Mouse (Mus musculus) cerebellum, adult 8-10 months (tissue): ENCODE measurements around the gene Ykt6.

Source experiments
- DNase-seq: peaks from one replicate; pipeline ENCODE4 v3.0.0; 2022

Gene Ykt6

GRCm38 (mm10) chr11:5949586-5950352, 5.7 kb upstream of the Ykt6 start, which contains the start of gene Gck:
Gene Gck, minus strand, starts transcription at chr11:5950081.
- no peak for DNase-seq

DNA sequence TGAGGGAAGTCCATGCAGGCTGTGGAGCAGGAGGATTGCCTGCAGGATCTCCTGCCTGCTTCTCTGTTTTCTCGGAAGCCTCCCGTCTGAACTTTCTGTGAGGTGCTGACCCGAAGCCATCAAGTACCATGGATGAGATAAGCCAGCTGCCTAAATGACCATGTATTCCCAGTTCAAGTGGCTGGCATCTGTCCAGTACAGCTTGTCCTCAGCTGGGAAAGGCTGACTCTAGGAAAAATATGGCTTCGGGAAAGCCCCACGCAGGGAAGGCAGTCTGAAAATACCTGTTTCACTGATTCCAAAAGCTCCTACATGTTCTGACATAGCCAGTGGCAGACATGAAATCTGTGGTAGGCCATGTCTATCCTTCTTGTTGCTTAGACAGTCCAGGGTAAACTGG, 3.0 kb upstream of the Ykt6 start:
- no peak for DNase-seq

- DNase-seq: no peak
These were observed 2.2 kb upstream of the Ykt6 start for GRCm38 (mm10) chr11:5953130-5953765.

DNA sequence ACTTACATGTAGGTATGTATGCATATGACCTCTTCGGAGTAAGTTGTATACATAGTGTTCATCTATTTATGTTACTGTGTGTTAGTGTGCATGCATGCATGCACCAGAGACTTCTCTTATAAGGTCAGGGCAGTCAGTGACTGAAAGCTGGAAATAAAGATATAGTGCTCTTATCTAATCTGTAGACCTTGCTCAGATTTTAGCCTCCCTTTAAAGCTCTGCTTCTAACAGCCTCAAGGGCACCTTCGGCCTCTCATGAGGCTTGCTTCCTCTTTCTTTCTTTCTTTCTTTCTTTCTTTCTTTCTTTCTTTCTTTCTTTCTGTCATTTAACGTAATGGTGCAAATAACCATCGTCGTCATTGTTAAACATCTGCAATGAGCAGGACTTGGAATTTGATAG, 1.1 kb upstream of the Ykt6 start:
- no peak for DNase-seq

DNA sequence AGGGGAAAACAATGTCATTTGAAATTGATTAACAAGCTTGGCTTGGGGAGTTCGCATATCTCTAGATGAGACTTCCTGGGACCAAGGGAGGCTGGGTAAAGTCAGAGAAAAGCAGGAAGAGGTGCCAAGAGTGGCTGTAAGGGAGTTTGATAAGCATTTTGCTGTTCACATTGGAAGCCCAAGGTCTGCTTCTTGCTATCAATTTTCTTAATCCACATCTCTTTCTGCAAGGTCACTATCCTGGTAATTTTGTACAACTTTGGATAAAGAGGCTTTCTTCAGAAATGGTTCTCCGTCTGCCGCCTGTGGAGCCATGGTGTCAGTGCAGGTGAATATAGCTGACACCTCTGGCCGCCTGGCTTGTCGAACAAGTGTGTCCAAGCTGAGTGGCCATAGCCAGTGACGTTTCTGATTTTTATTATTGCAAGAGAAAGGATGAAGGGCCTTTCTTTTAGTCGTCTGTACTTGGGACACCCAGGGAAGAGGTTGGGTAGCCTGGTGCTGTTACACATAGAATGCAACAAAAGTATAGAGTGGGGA, 458 bp upstream of the Ykt6 start:
- DNase-seq: no peak

- DNase-seq: no peak
These were observed 4.6 kb downstream of the Ykt6 start for GRCm38 (mm10) chr11:5960051-5960450.

DNA sequence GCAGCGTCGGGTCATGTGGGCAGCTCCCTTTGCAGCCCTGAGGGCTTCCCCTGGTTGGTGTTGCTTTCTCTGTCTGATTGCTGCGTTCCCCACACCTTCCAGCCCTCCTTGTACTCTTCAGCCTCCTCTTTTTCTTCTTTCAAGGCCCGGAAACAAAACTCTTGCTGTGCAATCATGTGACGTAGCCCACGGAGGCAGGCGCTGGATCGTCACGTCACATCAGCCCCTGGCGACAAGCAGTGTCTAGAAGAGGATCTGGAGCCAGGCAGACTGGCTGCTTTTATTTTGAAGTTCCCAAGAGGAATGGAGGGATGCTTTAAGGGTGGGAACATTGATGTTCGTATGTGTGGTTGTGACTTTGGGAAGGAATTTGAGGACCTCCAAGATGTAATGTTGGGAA, 10.4 kb downstream of the Ykt6 start:
- DNase-seq: no peak

DNA sequence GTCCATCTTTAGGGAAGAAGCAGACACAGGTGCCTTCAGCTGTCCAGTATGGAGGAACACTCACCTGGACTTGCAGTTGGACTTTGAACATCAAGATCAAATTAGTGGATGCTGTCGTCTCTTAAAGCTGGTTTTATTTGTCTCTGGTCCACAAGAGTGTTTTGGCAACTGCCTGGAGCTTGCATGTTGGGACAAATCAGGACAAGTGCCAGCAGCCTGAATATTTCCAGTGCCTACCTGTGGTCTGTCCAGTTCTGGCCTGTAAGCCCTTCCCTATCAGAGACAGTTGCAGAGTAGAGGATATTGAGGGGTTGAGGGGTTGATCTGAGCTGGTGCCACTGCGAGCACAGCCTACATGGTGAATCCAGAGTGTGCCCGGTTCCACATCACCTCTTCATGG, 11.3 kb downstream of the Ykt6 start:
- DNase-seq: no peak

DNA sequence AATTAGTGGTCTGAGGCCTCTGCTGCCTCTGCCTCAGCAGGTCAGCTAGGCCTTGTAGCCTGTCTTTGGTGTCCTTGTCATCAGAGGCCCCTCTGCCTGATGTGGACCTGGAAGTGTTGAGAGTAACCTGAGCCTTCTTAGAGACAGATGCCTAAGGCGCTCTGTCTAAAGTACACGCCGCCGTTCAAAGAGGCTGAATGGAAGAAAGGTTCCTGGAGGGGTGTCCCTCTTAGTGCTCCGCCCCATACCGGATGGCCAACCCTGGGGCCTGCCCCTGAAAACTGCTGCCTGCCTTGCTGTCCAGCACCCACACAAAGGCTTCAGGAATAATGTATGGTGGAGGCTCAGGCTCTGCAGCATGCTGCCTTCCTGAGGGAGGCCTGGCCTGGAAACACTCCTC, 12.7 kb downstream of the Ykt6 start:
- DNase-seq: no peak

GRCm38 (mm10) chr11:5971202-5971601, 15.7 kb downstream of the Ykt6 start:
- DNase-seq: no peak

DNA sequence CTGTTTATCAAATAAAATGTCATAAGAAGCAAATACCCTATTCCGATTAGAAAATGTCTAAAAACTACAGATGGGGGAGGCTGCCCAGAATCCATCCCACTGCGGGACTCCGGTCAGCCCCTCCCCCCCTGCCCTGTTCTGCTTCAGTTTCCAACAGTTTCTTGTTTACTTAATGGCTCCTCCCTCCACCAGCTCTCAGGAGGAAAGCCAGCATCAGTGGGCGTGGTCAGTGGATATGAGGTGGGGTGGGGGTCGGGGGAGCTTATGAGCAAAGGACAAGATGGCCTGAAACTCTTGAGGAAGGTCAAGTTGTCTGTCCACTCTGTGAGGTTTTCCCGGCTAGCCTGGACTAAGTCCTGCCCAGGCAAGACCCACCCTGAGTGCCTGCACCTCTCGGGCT, 17.7 kb downstream of the Ykt6 start:
- no peak for DNase-seq

- no peak for DNase-seq
These were observed 18.6 kb downstream of the Ykt6 start for GRCm38 (mm10) chr11:5974053-5974452.

DNA sequence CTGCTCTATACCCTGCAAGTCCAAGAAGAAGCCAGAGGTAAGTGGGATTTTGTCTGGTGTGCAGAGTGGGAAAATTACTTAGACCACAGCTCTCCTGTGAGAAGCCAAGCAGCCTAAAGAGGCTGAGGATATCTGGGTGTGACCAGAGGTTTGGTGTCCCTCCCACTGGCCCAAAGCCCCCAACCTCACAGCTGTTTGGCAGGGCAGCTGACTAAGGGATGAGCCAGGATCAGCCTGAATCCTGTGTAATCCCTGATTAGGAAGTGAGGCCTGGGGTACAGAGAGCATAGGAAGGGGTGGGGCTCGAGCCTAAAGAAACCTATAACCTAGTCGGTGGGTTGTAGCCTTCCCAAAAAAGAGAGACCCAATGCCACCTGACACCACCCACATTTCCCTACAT, 19.6 kb downstream of the Ykt6 start:
- DNase-seq: no peak

DNA sequence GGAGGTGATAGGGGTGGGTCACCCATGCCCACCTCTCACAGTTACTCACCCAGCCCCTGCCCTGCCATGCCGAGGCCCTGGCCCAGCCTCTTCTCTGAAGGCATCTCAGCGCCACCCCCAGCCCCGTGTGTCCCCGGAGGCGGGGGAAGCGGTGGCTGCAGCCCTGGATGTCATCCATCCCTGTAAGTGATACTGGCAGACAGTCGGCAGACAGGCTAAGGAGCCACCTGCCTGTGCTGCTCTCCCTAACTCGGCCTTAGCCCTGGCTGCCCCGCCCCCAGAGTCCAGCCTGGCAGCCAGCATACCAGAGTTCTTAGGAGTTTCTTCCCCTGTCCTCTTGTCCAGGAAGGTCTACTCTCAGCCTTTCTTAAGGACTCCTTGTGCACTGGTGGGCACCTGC, 20.6 kb downstream of the Ykt6 start:
- DNase-seq: no peak

DNA sequence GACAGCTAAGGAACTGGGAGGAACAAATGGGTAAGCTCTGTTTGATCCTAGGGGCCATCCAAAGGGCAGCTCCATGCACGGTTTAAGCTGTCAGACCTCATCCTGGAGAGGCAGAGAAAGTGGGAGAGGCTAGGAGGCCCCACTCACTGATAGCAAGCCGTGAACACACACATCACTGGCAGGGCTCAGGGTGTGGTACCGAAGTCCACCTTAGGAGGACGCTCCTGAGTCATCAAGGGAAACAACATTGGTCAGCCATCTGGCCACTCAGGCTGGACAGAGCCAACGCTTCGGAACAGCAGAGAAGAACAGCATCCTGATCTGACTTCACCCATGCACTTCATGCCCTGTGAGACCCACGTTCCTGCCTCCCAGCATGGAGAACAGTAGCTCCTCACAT, 23.6 kb downstream of the Ykt6 start:
- no peak for DNase-seq

GRCm38 (mm10) chr11:5980108-5980507, 24.6 kb downstream of the Ykt6 start:
- DNase-seq: no peak

- no peak for DNase-seq
These were observed 25.1 kb downstream of the Ykt6 start for GRCm38 (mm10) chr11:5980561-5980960.

GRCm38 (mm10) chr11:5981323-5981722, 25.8 kb downstream of the Ykt6 start:
- no peak for DNase-seq

- peak; percentile 71 for DNase-seq
These were observed 28.1 kb downstream of the Ykt6 start for GRCm38 (mm10) chr11:5983629-5984028.

DNA sequence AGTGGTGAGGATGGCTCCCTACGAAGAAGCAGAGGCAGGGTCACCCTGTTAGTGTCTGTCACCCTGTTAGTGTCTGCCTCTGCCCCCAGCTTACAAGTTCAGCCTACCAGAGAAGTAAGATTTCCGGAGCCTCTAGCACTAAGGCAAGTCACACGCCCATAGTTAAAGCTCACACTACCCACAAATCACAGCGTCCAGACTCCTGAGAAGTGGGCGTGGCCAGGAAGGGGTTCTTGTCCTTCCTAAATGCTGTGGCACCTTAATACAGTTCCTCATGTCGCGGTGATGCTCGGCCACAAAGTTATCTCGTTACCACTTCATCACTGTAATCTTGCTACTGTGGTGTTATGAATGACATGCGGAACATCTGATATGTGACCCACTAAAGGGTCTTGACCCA, 32.6 kb downstream of the Ykt6 start:
- DNase-seq: no peak

GRCm38 (mm10) chr11:5989954-5990593, 34.6 kb downstream of the Ykt6 start:
- no peak for DNase-seq

GRCm38 (mm10) chr11:5990910-5991309, 35.4 kb downstream of the Ykt6 start:
- DNase-seq: no peak

DNA sequence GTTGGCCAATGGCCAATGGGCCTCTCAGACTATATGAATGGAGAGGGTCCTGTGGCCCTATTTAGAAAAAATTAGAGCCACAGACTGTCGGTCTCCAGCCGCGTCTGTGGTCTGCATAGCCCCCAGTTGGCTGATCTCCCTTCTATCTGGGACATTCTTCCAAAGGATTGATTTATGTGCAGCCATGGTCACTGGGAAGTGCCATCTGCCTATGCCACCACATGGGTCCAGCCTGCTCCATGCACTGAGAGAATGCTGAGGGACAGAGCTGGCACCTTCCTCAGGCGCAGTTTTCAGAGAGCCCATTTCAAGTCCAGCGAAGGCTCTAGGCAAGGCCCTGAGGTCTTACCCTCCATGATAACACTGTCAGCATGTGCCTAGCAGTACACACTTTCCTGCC, 38.7 kb downstream of the Ykt6 start:
- peak; percentile 70 for DNase-seq

DNA sequence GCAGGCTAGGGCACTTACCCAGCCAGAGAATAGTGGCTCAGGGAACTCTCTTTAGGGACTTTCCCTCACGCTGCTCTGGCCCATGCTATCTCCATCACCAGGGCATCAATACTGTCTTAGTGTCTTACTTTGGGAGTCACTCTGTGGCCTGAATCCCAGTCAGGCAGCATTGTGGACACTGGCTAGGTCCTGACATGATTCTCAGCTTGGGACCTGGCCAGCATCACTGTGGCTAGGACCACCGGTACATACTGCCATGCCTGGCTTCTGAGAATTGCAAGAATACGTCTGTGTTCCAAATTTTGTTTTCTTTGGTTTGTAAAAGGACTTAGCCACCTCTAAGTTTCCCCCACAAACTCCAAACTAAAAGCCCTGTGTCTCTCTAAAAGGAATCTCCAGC, 39.4 kb downstream of the Ykt6 start:
- no peak for DNase-seq
